Mouse (Mus musculus) bone marrow, adult 2 months (tissue): ENCODE results near the gene Sec22c.

Source experiments
- CTCF ChIP-seq: fragments of 200-500 bp; IDR thresholded peaks from 2 replicates; pipeline ENCODE4 v1.5.1; 2011; ENCODE audit warnings: low read length, control low read depth; ENCODE audit not compliant: control insufficient read depth, insufficient read depth
- POLR2A ChIP-seq: fragments of 200-500 bp; IDR thresholded peaks from 2 replicates; pipeline ENCODE4 v1.6.1; 2011; ENCODE audit warnings: low read depth, mild to moderate bottlenecking, control low read depth, low read length, borderline replicate concordance; ENCODE audit not compliant: control insufficient read depth

DNA sequence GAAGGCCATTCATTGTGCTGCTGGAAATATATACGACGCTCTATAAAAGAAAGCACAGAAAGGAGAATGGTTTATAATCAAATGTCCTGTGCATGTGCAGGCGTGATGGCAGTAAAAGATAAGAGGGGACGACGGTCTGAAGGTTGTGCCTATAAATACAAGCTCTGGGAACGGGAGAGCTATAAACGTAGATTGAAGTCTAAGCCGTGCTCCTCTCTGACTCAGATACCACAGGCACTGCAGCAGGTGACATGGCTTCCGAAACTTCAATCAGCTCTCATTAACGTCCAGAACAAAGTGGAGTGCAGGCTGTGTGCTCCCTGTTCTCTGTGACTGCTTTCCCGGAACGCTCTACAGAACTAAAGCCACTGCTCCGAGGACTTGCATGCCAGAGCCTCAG is 48.1 kb downstream of the Sec22c start:
- no peak for TF ChIP-seq CTCF
- no peak for TF ChIP-seq POLR2A
